Mouse (Mus musculus) embryonic stem cell, embryonic (primary cell): ENCODE measurements at regions not wholly inside any gene's neighbourhood (a gene's known extent, or its start where the extent isn't known, plus 50 kb on each side); places are given as distances from the start of the nearest gene placed in this dataset.

ENCODE experiments used
- CTCF ChIA-PET, 4 experiments: fragments of 300-600 bp in 2 of 4; fragments of 350-600 bp in 2 of 4; sonication (Branson Sonifier 250); formaldehyde crosslinking; loops; one replicate each; lab custom pipeline; 2022; ENCODE audit warnings: inconsistent platforms in 2 of 4; lab: Charles Lee
- POLR2A ChIA-PET, 4 experiments: fragments of 300-600 bp in 2 of 4; fragments of 350-600 bp in 2 of 4; sonication (Branson Sonifier 250); formaldehyde crosslinking; loops; one replicate each; lab custom pipeline; 2022; ENCODE audit warnings: antibody characterized with exemption in 4 of 4, inconsistent platforms in 1 of 4; lab: Charles Lee

GRCm38 (mm10) chr17:79977154-79977571, 81.2 kb upstream of the Atl2 start:
- POLR2A ChIA-PET: interaction anchor here in 2 of 4 experiments (1.1 to 3.1 kb wide), 8 partner anchors 12 to 230 kb away, joined by 3 to 13 read pairs (median 6); partner anchors contain the start of genes Atl2 (in 2 of the 2), Srsf7 (in 1 of the 2) and Ttc39d (in 1 of the 2)
- CTCF ChIA-PET: no interaction called here

DNA sequence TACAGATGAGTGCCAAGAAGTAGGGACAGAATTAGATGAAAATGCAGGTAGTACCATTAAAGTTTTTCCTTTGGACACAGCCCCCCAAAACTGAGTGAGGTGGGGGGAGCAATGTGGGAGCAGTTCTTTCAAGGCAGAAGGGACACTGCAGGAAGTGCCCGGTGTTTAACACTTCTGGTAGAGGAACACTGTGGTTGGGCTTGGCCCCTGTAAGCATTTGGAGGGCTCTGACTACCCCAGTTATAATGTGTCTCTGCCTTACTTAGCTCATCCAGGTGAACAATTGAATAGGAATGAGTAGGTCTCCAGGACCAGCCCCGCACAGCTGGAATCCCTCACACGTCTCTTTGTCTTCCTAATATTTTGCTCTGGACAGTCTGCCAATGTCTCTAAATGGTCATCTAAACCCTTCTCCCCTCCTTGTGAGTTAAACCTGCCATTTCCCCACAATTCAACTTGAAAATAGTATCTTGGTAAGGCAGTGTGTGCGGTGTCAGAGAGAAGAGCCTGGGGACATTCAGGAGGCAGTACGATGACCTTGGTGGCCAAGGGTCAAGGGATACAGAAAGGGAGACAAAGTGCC, 80.7 kb upstream of the Atl2 start:
- CTCF ChIA-PET: interaction anchor here in 1 of 4 experiments (1.7 kb wide), 1 partner anchor 28 kb away, joined by 5 read pairs; no protein-coding TSS in a partner anchor
- POLR2A ChIA-PET: interaction anchor here in 3 of 4 experiments (0.6 to 3.1 kb wide), 19 partner anchors 10 to 786 kb away, joined by 3 to 13 read pairs (median 4); partner anchors contain the start of genes Atl2 (in 2 of the 3), Srsf7 (in 1 of the 3) and Ttc39d (in 1 of the 3)

GRCm38 (mm10) chr17:79975997-79976443, 80.1 kb upstream of the Atl2 start:
- CTCF ChIA-PET: interaction anchor here in 1 of 4 experiments (1.7 kb wide), 1 partner anchor 28 kb away, joined by 5 read pairs; no protein-coding TSS in a partner anchor
- POLR2A ChIA-PET: interaction anchor here in 3 of 4 experiments (0.6 to 3.1 kb wide), 21 partner anchors 10 to 786 kb away, joined by 3 to 13 read pairs (median 4); partner anchors contain the start of genes Atl2 (in 2 of the 3), Srsf7 (in 1 of the 3) and Ttc39d (in 1 of the 3)

DNA sequence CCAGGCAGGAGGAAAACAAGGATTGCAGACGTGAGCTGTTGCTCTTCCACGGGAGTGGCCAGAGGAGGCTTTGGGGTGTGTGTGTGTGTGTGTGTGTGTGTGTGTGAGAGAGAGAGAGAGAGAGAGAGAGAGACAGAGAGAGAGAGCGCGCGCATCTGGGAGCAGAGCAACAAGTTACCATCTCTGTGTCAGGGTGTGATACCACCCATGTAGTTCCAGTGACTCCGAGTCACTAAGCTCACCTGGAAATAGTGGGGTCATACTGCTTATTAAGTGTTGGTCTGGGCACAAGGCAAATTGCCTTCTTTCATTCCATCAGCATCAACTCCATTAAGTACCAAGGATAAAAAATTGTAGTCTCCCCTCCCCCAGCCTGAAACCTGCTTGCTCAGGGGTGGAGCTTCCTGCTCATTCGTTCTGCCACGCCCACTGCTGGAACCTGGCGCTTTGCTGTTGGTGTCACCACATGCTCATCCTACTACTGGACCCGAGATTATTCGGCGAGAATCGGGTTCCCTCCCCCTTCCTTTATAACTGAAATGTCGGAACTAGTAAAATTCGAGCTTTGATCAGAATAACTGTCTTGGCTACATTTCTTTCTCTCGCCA, 79.3 kb upstream of the Atl2 start:
- POLR2A ChIA-PET: interaction anchor here in 3 of 4 experiments (0.8 to 3.1 kb wide), 17 partner anchors 10 to 232 kb away, joined by 3 to 12 read pairs (median 4); partner anchors contain the start of genes Atl2 (in 1 of the 3), Srsf7 (in 1 of the 3) and Ttc39d (in 1 of the 3)
- CTCF ChIA-PET: interaction anchor here in 2 of 4 experiments (0.6 to 1.7 kb wide), 2 partner anchors 29 to 127 kb away, joined by 4 to 5 read pairs; no protein-coding TSS in a partner anchor

DNA sequence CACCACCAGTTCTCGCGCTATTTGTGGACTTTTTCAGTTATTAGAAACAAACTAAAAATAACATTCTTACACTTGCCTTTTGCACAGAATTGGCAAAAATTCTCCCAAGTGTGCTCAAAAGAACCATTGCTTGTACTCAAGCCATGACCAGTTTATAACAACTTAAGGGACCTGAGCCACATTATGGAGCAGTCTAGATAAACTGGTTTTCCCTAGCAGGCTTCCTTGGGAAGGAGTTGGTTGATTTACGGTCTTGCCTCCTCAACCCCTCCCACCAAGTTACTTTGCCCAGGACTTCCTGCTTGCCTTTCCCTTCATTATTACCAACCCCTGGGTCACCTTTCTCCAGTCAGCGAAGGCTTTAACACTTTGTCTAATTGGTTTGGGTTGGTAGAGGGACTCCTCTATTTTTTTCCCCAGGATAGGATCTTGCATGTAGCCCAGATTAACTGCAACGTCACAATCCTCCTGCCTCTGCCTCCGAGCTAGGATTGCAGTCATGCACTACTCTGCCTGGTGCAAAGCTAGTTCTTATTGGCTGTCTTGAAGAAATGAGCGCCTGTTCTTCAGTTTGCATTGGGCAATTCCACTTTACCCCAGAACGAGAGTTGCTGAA, 75.9 kb upstream of the Atl2 start:
- CTCF ChIA-PET: no interaction called here
- POLR2A ChIA-PET: interaction anchor here in 2 of 4 experiments (0.5 to 2.6 kb wide), 5 partner anchors 8 to 26 kb away, joined by 3 to 8 read pairs (median 3); no protein-coding TSS in a partner anchor

DNA sequence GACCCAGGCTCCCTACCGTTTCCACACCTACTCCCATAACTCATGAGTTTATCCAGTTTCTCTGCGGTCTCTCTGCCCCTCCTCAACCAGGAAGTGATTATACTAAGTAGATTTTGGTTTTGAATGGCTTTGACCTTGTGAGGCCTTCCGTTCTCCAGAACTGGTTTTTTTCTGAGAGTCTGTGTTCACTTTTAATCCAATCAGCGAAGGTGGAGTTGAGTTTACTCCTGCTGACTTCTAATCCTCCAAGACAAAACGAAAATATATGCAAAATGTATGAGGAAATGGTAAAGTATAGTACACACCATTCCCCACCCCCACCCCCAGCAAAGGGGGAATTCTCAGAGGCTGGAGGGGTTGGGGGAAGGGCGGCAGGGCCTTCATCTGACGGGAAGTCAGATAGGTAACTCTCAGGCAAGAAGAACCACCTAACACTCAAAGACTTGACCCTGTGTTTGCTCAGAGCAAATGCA, 73.6 kb upstream of the Atl2 start:
- POLR2A ChIA-PET: interaction anchor here in 3 of 4 experiments (0.6 to 2.6 kb wide), 4 partner anchors 10 to 123 kb away, joined by 3 to 8 read pairs (median 5); no protein-coding TSS in a partner anchor
- CTCF ChIA-PET: interaction anchor here in 1 of 4 experiments (0.6 kb wide), 1 partner anchor 10 kb away, joined by 3 read pairs; no protein-coding TSS in a partner anchor

- ChIA-PET POLR2A (interaction anchor here (0.5 to 2.6 kb wide), 8 partner anchors 10 to 299 kb away, joined by 3 to 6 read pairs (median 3); partner anchors contain the start of genes Atl2 (in 1 of the 4), Srsf7 (in 1 of the 4) and Ttc39d (in 1 of the 4)), CTCF (interaction anchor here in 1 of 4 experiments (0.6 kb wide), 1 partner anchor 9 kb away, joined by 3 read pairs; no protein-coding TSS in a partner anchor)
Measured at GRCm38 (mm10) chr17:79968819-79969218, 72.9 kb upstream of the Atl2 start.

DNA sequence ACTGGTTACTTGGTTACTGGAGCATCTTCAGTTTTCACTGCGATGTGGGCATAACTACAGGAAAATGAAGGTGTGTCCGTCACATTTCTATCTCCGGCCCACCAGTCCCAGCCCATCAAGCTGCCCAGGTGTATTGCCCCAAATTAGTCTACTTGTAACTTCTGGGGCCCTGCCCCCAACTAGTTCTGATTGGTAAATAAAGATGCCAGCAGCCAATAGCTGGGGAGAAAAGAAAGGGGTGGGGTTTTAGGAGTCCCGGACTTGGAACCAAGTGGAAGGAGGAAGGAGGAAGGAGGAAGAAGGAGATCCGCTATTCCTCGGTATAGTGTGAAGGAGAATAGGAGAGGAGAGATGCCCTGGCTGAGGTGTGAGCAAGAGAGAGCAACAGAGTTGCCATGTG, 71.1 kb upstream of the Atl2 start:
- ChIA-PET POLR2A (interaction anchor here in 2 of 4 experiments (0.9 to 3.3 kb wide), 7 partner anchors 10 to 47 kb away, joined by 3 to 13 read pairs (median 3); no protein-coding TSS in a partner anchor), CTCF (no interaction called here)

DNA sequence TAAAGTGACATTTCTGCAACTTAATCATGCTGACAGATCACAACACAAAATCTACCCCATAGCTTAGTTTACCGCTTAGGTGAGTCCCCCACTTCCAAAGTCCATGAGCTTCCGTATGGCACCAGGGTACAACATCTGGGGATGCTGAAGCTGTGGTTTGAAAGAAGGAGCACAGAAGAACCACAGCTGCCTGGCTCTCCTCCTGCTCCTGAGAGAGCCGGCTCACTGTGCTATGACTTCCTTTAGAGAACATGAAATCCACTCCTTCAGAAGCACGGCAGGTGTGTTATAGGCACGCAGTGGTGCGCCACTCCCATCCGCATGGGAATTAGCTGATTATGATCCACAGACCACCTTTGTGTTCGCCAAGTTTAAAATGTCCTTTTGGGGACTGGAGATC, 69.7 kb upstream of the Atl2 start:
- ChIA-PET POLR2A (interaction anchor here in 2 of 4 experiments (0.6 to 3.3 kb wide), 6 partner anchors 10 to 38 kb away, joined by 3 to 13 read pairs (median 4); no protein-coding TSS in a partner anchor), CTCF (no interaction called here)

DNA sequence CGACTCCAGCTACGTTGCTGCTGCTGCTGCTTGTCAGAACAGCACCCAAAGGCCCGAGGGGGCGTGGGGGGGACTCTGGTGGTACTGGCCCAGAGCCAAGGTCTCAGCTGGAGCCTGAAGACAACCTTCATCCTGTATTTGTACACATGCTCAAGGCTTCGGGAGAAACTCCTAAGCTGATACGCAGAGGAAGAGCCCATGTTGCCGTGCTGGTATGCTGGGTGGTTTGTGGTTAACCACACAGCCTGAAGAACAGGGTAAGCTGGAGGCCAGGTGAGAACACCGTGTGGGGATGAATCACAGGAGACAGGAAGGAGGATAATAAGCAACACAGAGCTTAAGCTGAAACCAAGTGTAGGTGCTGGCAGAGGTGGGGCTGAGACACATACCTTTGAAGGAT, 68.9 kb upstream of the Atl2 start:
- POLR2A ChIA-PET: interaction anchor here in 2 of 4 experiments (0.7 to 3.3 kb wide), 4 partner anchors 11 to 38 kb away, joined by 3 to 13 read pairs (median 5); no protein-coding TSS in a partner anchor

GRCm38 (mm10) chr17:79963330-79963729, 67.4 kb upstream of the Atl2 start:
- ChIA-PET POLR2A (no interaction called here), CTCF (interaction anchor here in 1 of 4 experiments (0.5 kb wide), 1 partner anchor 142 kb away, joined by 3 read pairs; no protein-coding TSS in a partner anchor)

More for the DNA sequence above, 68.9 kb upstream of the Atl2 start:
- CTCF ChIA-PET: no interaction called here

DNA sequence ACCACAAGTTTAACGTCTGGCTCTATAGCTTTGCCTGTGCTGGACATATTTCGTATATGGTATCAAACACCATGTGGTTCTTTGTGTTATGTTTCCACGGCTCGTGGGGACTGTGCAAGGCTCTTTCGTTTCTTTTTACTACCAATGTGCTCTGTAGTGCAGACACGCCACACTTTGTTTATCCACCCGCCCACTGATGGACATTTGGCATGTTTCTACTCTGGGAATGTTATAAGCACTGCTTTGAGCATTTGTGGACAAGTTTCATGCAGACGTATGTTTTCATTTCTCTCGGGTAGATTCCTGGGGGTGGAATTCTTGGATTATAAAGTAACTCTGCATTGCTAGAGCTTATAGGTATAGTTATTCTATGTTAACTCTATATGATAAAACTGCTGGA, 65.5 kb upstream of the Atl2 start:
- ChIA-PET POLR2A (interaction anchor here in 2 of 4 experiments (1.2 to 1.5 kb wide), 5 partner anchors 11 to 294 kb away, joined by 3 to 4 read pairs (median 4); no protein-coding TSS in a partner anchor), CTCF (interaction anchor here in 1 of 4 experiments (0.6 kb wide), 1 partner anchor 26 kb away, joined by 7 read pairs; no protein-coding TSS in a partner anchor)

DNA sequence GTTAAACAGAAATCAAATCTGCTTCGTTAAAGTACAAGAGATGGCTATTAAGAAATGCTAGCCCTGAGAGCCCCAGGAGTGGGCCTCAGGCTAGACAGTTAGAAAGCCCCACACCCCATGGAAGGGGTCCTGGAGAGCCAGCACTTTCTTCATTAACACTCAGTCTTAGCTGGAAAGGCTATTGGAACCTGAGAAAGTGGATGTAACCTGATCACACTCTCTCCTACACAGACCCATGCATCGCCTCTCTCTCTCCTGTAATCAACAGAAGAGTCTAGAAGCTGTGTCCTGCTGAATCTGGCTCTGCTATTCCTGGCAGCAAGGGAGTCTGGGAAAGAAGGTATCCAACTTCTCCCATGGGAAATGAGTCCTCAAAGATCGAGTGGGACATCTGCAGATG, 64.8 kb upstream of the Atl2 start:
- CTCF ChIA-PET: interaction anchor here in 2 of 4 experiments (0.6 kb wide), 3 partner anchors 49 to 1154 kb away, joined by 3 read pairs; no protein-coding TSS in a partner anchor
- POLR2A ChIA-PET: interaction anchor here in 3 of 4 experiments (0.6 to 1.5 kb wide), 11 partner anchors 10 to 295 kb away, joined by 3 to 8 read pairs (median 4); partner anchors contain the start of genes Srsf7 (in 1 of the 3) and Ttc39d (in 1 of the 3)

DNA sequence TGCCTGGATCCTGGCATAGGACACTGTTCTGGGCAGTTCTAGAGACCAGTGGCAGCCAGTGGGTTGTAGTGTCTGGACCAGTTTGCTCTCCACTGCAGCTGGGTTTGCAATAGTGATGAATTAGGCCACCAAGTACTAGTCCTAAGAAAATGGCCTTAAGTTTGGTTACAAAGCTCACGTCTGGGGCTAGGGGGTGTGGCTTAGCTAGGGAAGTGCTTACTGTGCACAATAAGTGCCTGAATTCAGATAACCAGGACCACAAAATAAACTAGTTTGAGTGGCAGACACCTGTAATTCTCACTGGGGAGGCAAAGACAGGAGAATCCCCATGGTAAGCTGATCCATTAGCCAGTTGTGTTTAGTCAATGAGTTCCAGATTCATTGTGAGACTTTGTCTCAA, 59.3 kb upstream of the Atl2 start:
- POLR2A ChIA-PET: interaction anchor here in 2 of 4 experiments (0.9 to 1.2 kb wide), 3 partner anchors 12 to 252 kb away, joined by 3 to 4 read pairs (median 3); partner anchors contain the start of genes Atl2 (in 1 of the 2), Srsf7 (in 1 of the 2) and Ttc39d (in 1 of the 2)

GRCm38 (mm10) chr17:79954624-79955244, 58.8 kb upstream of the Atl2 start:
- POLR2A ChIA-PET: interaction anchor here in 2 of 4 experiments (0.5 to 1.2 kb wide), 5 partner anchors 13 to 963 kb away, joined by 3 to 4 read pairs (median 3); partner anchors contain the start of genes Atl2 (in 1 of the 2), Srsf7 (in 1 of the 2) and Ttc39d (in 1 of the 2)

More for the DNA sequence above, 59.3 kb upstream of the Atl2 start:
- CTCF ChIA-PET: interaction anchor here in 1 of 4 experiments (0.6 kb wide), 1 partner anchor 66 kb away, joined by 4 read pairs; no protein-coding TSS in a partner anchor

More at GRCm38 (mm10) chr17:79954624-79955244, 58.8 kb upstream of the Atl2 start:
- CTCF ChIA-PET: interaction anchor here in 1 of 4 experiments (0.6 kb wide), 1 partner anchor 66 kb away, joined by 4 read pairs; no protein-coding TSS in a partner anchor
